Mouse (Mus musculus): ENCODE measurements at regions not wholly inside any gene's neighbourhood (a gene's known extent, or its start where the extent isn't known, plus 50 kb on each side); places are given as distances from the start of the nearest gene placed in this dataset.
A peak's percentile ranks its signal among the peaks of the same experiment; 100 is the strongest.

DNA sequence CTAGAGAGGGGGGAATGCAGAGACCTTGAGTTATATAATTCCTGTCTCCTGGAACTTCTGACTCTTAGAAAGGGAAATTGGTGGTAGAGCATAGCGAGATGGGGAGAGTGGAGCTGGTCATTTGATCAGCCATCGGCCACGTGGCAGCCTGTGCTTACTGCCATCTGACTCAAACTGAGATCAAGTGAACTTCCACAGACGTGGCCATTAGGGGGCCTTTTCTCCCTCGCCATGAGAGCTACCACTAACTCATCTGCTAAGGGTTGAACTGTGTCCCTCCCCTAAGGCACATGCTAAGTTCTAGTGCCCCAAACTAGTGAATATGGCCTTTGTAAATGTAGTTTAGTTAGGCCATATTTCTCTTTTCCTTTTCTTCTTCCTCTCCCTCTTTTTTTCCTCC, 120.6 kb downstream of the 2410131K14Rik start:
- Histone ChIP-seq H3K9me3 (ENCODE audit: control insufficient read depth, low read length) (no peaks in the 10 kb centered on the region), H3K27ac (ENCODE audit: low read depth) (no peak overlapping the region), H3K27me3 (replicated peaks; ENCODE audit: control insufficient read depth, insufficient read depth, low read length) (no peaks in the 10 kb centered on the region), H3K4me1 (replicated peaks; ENCODE audit: control insufficient read depth, insufficient read depth, low read length) (0 out of 2 replicates have a peak, but pooled peaks cover 9% of the 10 kb centered on the region), H3K4me3 (ENCODE audit: low read depth, low read length) (no peak overlapping the region), H3K36me3 (ENCODE audit: control insufficient read depth, insufficient read depth, low read length) (no peaks in the 10 kb centered on the region), H3K4me2 (ENCODE audit: low read length) (no peak overlapping the region), H3K9ac (ENCODE audit: low read length) (no peak overlapping the region)
- DNase-seq (ENCODE audit: low spot score): no peak
- no peak for ATAC-seq (replicated peaks; ENCODE audit: low FRiP score, low TSS enrichment, low read depth)
- WGBS: 29% methylated on average over 5 of the region's 5 CpGs

DNA sequence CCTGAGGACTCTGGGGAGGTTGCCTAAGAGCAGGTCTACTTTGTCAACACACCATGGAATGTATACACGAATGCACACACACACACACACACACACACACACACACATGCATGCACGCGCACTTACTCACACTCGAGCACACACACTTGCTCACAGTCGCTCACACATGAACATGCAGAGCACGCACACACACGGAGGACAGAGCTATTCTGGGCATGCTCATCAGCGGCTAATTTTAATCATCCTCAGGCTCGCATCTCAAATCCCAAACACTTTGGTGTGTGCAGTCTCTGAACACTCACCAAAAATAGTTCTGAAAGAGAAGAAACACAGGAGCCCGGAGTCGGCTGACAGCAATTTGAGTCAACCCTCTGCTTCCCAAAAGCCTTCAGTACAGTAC, 122.0 kb downstream of the 2410131K14Rik start:
- no peak for ATAC-seq (replicated peaks; ENCODE audit: low FRiP score, low TSS enrichment, low read depth)
- no peak overlapping the region for H3K4me3 ChIP-seq (ENCODE audit: low read depth, low read length)
- 84% methylated on average over 11 of the region's 11 CpGs for WGBS
- H3K4me1 ChIP-seq (replicated peaks; ENCODE audit: control insufficient read depth, insufficient read depth, low read length): 0 out of 2 replicates have a peak, but pooled peaks cover 9% of the 10 kb centered on the region
- H3K27ac ChIP-seq (ENCODE audit: low read depth): no peak overlapping the region
- H3K4me2 ChIP-seq (ENCODE audit: low read length): no peak overlapping the region
- no peaks in the 10 kb centered on the region for H3K27me3 ChIP-seq (replicated peaks; ENCODE audit: control insufficient read depth, insufficient read depth, low read length)
- no peak overlapping the region for H3K9ac ChIP-seq (ENCODE audit: low read length)
- H3K9me3 ChIP-seq (ENCODE audit: control insufficient read depth, low read length): no peaks in the 10 kb centered on the region
- H3K36me3 ChIP-seq (ENCODE audit: control insufficient read depth, insufficient read depth, low read length): no peaks in the 10 kb centered on the region
- DNase-seq (ENCODE audit: low spot score): no peak

DNA sequence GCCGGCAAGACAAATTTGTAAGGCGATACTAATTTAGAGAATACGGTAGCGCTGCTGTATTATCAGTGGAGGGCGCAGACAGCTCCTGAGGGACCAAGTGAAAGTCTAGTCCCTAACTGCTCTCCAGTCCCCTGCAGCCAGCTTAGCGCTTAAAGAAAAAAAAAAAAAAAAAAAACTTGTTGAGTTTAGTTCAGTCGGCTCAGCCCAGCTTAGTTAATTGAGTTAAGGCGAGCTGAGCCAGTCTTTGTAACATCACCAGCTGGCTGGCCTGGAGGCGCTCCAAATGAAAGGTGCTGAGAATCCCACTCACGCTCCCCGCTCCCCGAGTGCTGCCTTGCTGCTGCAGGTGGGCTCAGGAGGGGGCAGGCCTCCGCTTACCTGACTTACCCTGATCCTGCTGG, 128.6 kb downstream of the 2410131K14Rik start:
- WGBS: 14% methylated on average over 13 of the region's 13 CpGs

DNA sequence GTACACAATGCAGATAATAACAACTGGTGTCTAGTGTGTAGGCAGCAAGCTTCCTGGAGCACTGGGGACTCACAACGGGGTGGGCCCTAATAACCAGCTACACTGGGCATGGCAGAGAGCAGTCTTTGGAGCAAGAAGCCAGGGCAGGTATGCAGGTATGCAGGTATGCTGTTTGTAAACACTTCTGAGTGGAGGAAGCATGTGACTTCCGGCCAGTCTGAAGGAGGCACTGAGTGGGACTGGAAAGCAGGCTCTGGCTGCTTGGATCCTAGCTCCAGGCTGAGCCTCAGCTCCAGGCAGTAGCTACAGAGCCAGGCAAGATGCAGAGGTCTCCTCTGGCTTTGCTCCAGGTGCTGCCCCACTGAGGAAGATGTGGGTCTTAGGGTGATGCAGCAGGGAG, 129.9 kb downstream of the 2410131K14Rik start:
- H3K36me3 ChIP-seq (ENCODE audit: control insufficient read depth, insufficient read depth, low read length): no peaks in the 10 kb centered on the region
- H3K4me1 ChIP-seq (replicated peaks; ENCODE audit: control insufficient read depth, insufficient read depth, low read length): peaks cover 12% of the 10 kb centered on the region; the same call in 1 of the 2 replicates
- 43% methylated on average over 2 of the region's 2 CpGs for WGBS
- H3K9ac ChIP-seq (ENCODE audit: low read length): no peak overlapping the region
- no peak for ATAC-seq (replicated peaks; ENCODE audit: low FRiP score, low TSS enrichment, low read depth)
- H3K4me2 ChIP-seq (ENCODE audit: low read length): no peak overlapping the region
- H3K27ac ChIP-seq (ENCODE audit: low read depth): no peak overlapping the region
- no peak for DNase-seq (ENCODE audit: low spot score)
- H3K9me3 ChIP-seq (ENCODE audit: control insufficient read depth, low read length): no peaks in the 10 kb centered on the region
- H3K27me3 ChIP-seq (replicated peaks; ENCODE audit: control insufficient read depth, insufficient read depth, low read length): 0 out of 2 replicates have a peak, but pooled peaks cover 5% of the 10 kb centered on the region
- no peak overlapping the region for H3K4me3 ChIP-seq (ENCODE audit: low read depth, low read length)

More for the DNA sequence above, 128.6 kb downstream of the 2410131K14Rik start:
- Histone ChIP-seq H3K27ac (ENCODE audit: low read depth) (no peak overlapping the region), H3K36me3 (ENCODE audit: control insufficient read depth, insufficient read depth, low read length) (no peaks in the 10 kb centered on the region), H3K4me1 (replicated peaks; ENCODE audit: control insufficient read depth, insufficient read depth, low read length) (peaks cover 12% of the 10 kb centered on the region; the same call in 1 of the 2 replicates), H3K9me3 (ENCODE audit: control insufficient read depth, low read length) (no peaks in the 10 kb centered on the region), H3K4me2 (ENCODE audit: low read length) (peak overlapping the region; percentile 18; the same call in 1 of the 2 replicates), H3K9ac (ENCODE audit: low read length) (no peak overlapping the region), H3K4me3 (ENCODE audit: low read depth, low read length) (no peak overlapping the region), H3K27me3 (replicated peaks; ENCODE audit: control insufficient read depth, insufficient read depth, low read length) (no peaks in the 10 kb centered on the region)
- no peak for DNase-seq (ENCODE audit: low spot score)
- ATAC-seq (replicated peaks; ENCODE audit: low FRiP score, low TSS enrichment, low read depth): no peak

DNA sequence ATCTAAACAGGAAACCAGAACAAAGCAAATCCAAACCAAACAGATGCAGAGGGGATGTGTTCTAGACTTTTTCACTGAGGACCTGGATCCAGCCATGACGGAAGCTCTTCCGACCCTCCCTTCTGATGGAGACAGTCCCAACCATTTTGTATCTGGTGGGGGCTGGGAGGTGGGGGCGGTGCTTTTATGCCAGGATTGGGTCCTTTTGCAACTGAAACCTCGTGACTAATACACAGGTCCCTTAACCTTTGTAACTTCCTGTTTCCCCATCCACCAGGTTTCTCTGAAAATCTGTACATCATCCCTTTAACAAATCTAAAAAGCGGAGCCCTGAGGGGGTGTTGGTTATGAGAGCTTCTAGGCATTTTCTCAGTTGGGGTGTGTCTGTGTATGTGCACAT, 130.9 kb downstream of the 2410131K14Rik start:
- H3K36me3 ChIP-seq (ENCODE audit: control insufficient read depth, insufficient read depth, low read length): no peaks in the 10 kb centered on the region
- no peak overlapping the region for H3K27ac ChIP-seq (ENCODE audit: low read depth)
- 62% methylated on average over 5 of the region's 5 CpGs for WGBS

DNA sequence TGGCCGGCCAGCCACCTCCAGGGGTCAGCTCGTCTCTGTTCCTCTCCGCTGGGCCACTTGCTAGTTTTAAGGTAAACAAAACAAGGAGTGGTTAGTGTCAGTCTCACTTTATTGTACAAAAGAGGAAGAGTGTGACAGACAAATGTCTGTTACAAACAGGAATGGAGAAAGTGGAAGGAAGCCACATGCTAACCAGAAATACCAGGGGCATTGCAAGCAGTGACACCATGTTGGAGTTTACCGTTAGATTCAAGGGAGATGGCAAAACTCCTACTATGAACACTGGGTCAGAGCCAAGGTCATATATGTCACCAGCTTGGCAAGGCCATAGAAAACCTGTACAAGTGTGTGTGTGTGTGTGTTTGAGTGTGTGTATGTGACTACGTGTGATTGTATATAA, 131.5 kb downstream of the 2410131K14Rik start:
- no peak overlapping the region for H3K4me3 ChIP-seq (ENCODE audit: low read depth, low read length)
- H3K4me2 ChIP-seq (ENCODE audit: low read length): no peak overlapping the region
- H3K36me3 ChIP-seq (ENCODE audit: control insufficient read depth, insufficient read depth, low read length): no peaks in the 10 kb centered on the region
- 52% methylated on average over 5 of the region's 5 CpGs for WGBS
- no peak overlapping the region for H3K27ac ChIP-seq (ENCODE audit: low read depth)
- H3K9ac ChIP-seq (ENCODE audit: low read length): no peak overlapping the region
- peaks cover 17% of the 10 kb centered on the region for H3K4me1 ChIP-seq (replicated peaks; ENCODE audit: control insufficient read depth, insufficient read depth, low read length)
- no peak for ATAC-seq (replicated peaks; ENCODE audit: low FRiP score, low TSS enrichment, low read depth)
- 0 out of 2 replicates have a peak, but pooled peaks cover 5% of the 10 kb centered on the region for H3K27me3 ChIP-seq (replicated peaks; ENCODE audit: control insufficient read depth, insufficient read depth, low read length)
- H3K9me3 ChIP-seq (ENCODE audit: control insufficient read depth, low read length): no peaks in the 10 kb centered on the region
- no peak for DNase-seq (ENCODE audit: low spot score)

More for the DNA sequence above, 130.9 kb downstream of the 2410131K14Rik start:
- H3K9me3 ChIP-seq (ENCODE audit: control insufficient read depth, low read length): no peaks in the 10 kb centered on the region
- H3K9ac ChIP-seq (ENCODE audit: low read length): no peak overlapping the region
- H3K4me3 ChIP-seq (ENCODE audit: low read depth, low read length): no peak overlapping the region
- H3K4me1 ChIP-seq (replicated peaks; ENCODE audit: control insufficient read depth, insufficient read depth, low read length): peaks cover 17% of the 10 kb centered on the region
- H3K4me2 ChIP-seq (ENCODE audit: low read length): no peak overlapping the region
- no peak for ATAC-seq (replicated peaks; ENCODE audit: low FRiP score, low TSS enrichment, low read depth)
- 0 out of 2 replicates have a peak, but pooled peaks cover 5% of the 10 kb centered on the region for H3K27me3 ChIP-seq (replicated peaks; ENCODE audit: control insufficient read depth, insufficient read depth, low read length)
- no peak for DNase-seq (ENCODE audit: low spot score)

DNA sequence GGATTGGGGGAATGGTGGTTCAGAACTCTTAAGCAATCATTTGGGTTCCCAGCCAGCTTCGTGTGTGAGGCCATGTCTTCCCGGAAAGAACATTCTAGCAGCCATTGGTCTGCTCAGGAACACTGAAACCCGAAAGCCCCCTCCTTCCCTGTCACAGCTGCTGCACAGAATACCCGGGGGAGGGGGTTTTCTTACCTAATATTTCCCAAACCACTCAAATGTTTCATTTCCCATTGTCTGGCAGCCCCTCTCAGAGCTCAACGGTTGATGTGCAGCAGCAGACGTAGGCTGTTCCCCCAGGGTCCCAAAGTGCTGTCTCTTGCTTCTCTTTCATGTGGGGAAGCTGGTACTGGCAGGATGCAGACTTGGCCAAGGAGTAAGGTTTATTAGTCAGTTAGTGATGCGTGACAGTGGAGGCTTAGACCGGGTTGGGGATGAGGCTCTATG, 132.4 kb downstream of the 2410131K14Rik start:
- Histone ChIP-seq H3K4me2 (ENCODE audit: low read length) (no peak overlapping the region), H3K4me3 (ENCODE audit: low read depth, low read length) (no peak overlapping the region), H3K4me1 (replicated peaks; ENCODE audit: control insufficient read depth, insufficient read depth, low read length) (peaks cover 17% of the 10 kb centered on the region), H3K9me3 (ENCODE audit: control insufficient read depth, low read length) (no peaks in the 10 kb centered on the region), H3K27ac (ENCODE audit: low read depth) (no peak overlapping the region), H3K36me3 (ENCODE audit: control insufficient read depth, insufficient read depth, low read length) (no peaks in the 10 kb centered on the region), H3K9ac (ENCODE audit: low read length) (no peak overlapping the region), H3K27me3 (replicated peaks; ENCODE audit: control insufficient read depth, insufficient read depth, low read length) (0 out of 2 replicates have a peak, but pooled peaks cover 5% of the 10 kb centered on the region)
- WGBS: 58% methylated on average over 8 of the region's 8 CpGs
- ATAC-seq (replicated peaks; ENCODE audit: low FRiP score, low TSS enrichment, low read depth) (no peak), DNase-seq (ENCODE audit: low spot score) (no peak)

DNA sequence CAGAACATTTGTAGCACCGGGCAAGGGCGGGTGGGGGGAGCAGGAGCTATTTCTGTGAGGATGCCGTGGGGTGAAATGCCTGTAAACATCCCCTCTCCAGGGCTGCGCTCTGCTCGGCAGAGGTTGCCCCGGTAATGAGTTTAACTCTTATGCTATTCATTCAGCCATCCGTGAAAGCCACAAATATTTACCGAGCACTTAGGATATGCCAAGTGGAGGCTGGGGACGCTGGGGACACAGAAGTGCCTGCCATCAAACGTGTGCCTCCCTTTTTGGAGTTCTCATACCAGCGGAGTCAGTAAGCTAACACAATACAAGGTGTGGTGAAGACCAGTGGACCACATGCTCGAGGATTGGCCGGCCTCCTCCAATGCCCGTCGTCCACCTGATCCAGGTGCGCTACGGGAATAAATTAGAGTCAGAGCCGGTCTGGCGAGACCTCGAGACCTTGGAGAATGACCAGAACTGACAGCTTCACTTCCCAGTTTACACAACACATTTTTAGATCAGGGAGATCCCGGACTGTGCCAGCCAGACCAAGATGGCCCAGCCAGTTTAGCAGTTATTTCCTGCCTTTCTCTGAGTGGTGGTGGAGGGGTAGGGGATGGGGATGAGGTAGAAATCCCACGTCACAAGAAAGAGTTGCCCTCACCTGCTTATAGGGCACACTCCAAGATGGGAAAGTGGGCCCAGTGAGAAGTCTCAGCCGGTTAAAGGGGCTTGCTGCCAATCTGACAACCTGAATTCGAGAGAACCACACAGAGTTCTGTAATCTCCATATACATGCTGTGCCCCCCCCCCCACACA, 134.4 kb downstream of the 2410131K14Rik start:
- Histone ChIP-seq H3K36me3 (ENCODE audit: control insufficient read depth, insufficient read depth, low read length) (no peaks in the 10 kb centered on the region), H3K9me3 (ENCODE audit: control insufficient read depth, low read length) (no peaks in the 10 kb centered on the region), H3K4me3 (ENCODE audit: low read depth, low read length) (no peak overlapping the region), H3K4me2 (ENCODE audit: low read length) (no peak overlapping the region), H3K4me1 (replicated peaks; ENCODE audit: control insufficient read depth, insufficient read depth, low read length) (peaks cover 10% of the 10 kb centered on the region), H3K27me3 (replicated peaks; ENCODE audit: control insufficient read depth, insufficient read depth, low read length) (0 out of 2 replicates have a peak, but pooled peaks cover 5% of the 10 kb centered on the region), H3K9ac (ENCODE audit: low read length) (no peak overlapping the region), H3K27ac (ENCODE audit: low read depth) (no peak overlapping the region)
- DNase-seq (ENCODE audit: low spot score) (no peak), ATAC-seq (replicated peaks; ENCODE audit: low FRiP score, low TSS enrichment, low read depth) (no peak)
- 43% methylated on average over 24 of the region's 24 CpGs for WGBS

Data from intestine, embryonic 14.5 days (tissue).